ENCODE assay signal across 22 mouse cellular contexts in the genomic region with DNA sequence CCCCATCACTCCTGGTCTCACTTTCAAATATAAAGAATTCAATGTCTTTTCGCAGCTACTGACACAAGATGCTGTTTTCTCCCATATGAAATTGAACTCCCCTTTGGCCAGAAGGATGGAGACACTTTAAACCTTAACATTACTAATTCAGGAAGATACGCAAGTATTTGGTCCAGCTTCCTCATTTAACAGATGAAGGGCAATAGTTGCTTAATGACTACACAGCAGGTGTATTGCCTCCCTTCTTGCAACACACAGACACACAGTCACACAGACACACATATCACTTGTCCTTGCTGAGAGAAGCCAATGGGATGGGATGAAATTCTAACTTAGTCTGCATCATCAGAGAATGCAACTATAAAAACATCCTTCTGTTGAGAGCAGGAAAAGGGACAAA.
DNase-seq lines count a peak whose midpoint lies in the region; ATAC-seq lines count a peak whose summit lies in the region.
"Had no signal": no experiment of that assay in that cellular context is flagged by ENCODE, and none has a peak within 500 bp of the region (broad histone marks: within the 10 kb centered on the region; RNA-seq: fewer than 3 reads in every experiment).

No protein-coding gene starts in this region.

- 82% methylated on average over 2 of the region's 2 CpGs for WGBS in heart, embryonic 12.5 days

- no peak overlapping the region for H3K4me2 ChIP-seq in heart, embryonic 12.5 days
- H3K4me2 ChIP-seq: embryonic facial prominence, embryonic 13.5 days; embryonic facial prominence, embryonic 15.5 days; forebrain, embryonic 12.5 days had no signal

- no peaks in the 10 kb centered on the region for H3K36me3 ChIP-seq in heart, embryonic 12.5 days
- H3K36me3 ChIP-seq: embryonic facial prominence, embryonic 13.5 days; embryonic facial prominence, embryonic 15.5 days; forebrain, embryonic 10.5 days; forebrain, embryonic 12.5 days had no signal

- DNase-seq in heart, adult 11 months = peak; percentile 24
- DNase-seq in embryo, embryonic 11 days = no peak
- DNase-seq in adipocyte (ENCODE audit: low spot score) = no peak
- no peak for DNase-seq in layer of hippocampus, postnatal 10 days (ENCODE audit: low spot score in 2 of 2)
- DNase-seq: adrenal gland, adult 8-10 months; adrenal gland, postnatal 14 days; adrenal gland, postnatal 36 days; cerebellum, adult 11-12 months; cerebellum, adult 2 months; cerebellum, adult 9-10 months; cerebellum, postnatal 10 days; cerebellum, postnatal 25 days had no signal

- 0 out of 2 replicates have a peak, but pooled peaks cover 5% of the 10 kb centered on the region for H3K4me1 ChIP-seq in heart, embryonic 12.5 days (replicated peaks)
- H3K4me1 ChIP-seq: embryonic facial prominence, embryonic 13.5 days; embryonic facial prominence, embryonic 15.5 days; forebrain, embryonic 10.5 days; forebrain, embryonic 12.5 days had no signal

- H3K27me3 ChIP-seq in heart, embryonic 12.5 days (replicated peaks) = no peaks in the 10 kb centered on the region
- H3K27me3 ChIP-seq: embryonic facial prominence, embryonic 13.5 days; embryonic facial prominence, embryonic 15.5 days; forebrain, embryonic 12.5 days had no signal

- H3K27ac ChIP-seq in heart, embryonic 12.5 days (ENCODE audit: poor library complexity, severe bottlenecking) = no peak overlapping the region
- H3K27ac ChIP-seq: embryonic facial prominence, embryonic 13.5 days; embryonic facial prominence, embryonic 15.5 days; forebrain, embryonic 10.5 days; forebrain, embryonic 12.5 days had no signal

- H3K9me3 ChIP-seq in heart, embryonic 12.5 days (replicated peaks) = no peaks in the 10 kb centered on the region
- H3K9me3 ChIP-seq: embryonic facial prominence, embryonic 13.5 days; embryonic facial prominence, embryonic 15.5 days; forebrain, embryonic 10.5 days; forebrain, embryonic 12.5 days had no signal

- no peak overlapping the region for H3K4me3 ChIP-seq in heart, embryonic 12.5 days
- H3K4me3 ChIP-seq: embryonic facial prominence, embryonic 13.5 days; embryonic facial prominence, embryonic 15.5 days; erythroblast, embryonic 14.5 days; forebrain, embryonic 10.5 days; forebrain, embryonic 12.5 days had no signal

- no peak overlapping the region for H3K9ac ChIP-seq in heart, embryonic 12.5 days
- H3K9ac ChIP-seq: embryonic facial prominence, embryonic 13.5 days; embryonic facial prominence, embryonic 15.5 days; forebrain, embryonic 12.5 days had no signal

- ATAC-seq in heart, embryonic 12.5 days (ENCODE audit: insufficient number of reproducible peaks, low FRiP score) = no peak
- peak; percentile 87 for ATAC-seq in granulocyte monocyte progenitor cell, adult 5-6 weeks (replicated peaks; ENCODE audit: poor library complexity, severe bottlenecking)
- ATAC-seq in megakaryocyte progenitor cell, adult 5-6 weeks (replicated peaks; ENCODE audit: poor library complexity) = peak; percentile 80
- ATAC-seq: forebrain, embryonic 14.5 days; forebrain, embryonic 16.5 days had no signal
